Mouse (Mus musculus) kidney, adult 2 months (tissue): Measurements from ENCODE around the gene Gldn.

Experiments
- CTCF ChIP-seq: fragments of 200-500 bp; conservative IDR thresholded peaks from 2 replicates; pipeline ENCODE4 v1.5.1; 2011; ENCODE audit warnings: low read depth, mild to moderate bottlenecking, control low read depth, low read length, moderate library complexity, mixed read lengths; ENCODE audit not compliant: insufficient read depth, insufficient read length
- POLR2A ChIP-seq: fragments of 200-500 bp; IDR thresholded peaks from one replicate; pipeline ENCODE4 v1.6.1; 2011; ENCODE audit warnings: low read depth, low read length, control low read depth

DNA sequence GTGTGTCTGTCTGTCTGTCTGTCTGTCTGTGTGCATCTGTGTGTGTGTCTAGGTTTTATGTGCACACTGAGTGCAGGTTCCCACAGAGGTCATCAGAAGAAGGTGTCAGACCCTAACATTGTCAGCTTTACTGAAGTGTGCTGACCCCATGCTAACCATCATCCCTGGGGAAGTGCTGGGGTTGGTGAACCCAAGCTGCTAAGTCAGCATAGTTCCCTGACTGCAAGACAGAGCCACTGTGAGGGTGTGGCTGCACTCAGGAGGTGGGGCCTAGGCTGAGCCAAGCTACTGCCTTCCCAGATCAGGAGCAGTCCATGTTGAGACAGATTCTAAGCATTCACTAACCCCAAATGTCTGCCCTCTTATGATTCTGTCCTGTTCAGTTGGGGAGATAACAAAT is 13.5 kb downstream of the Gldn start:
- TF ChIP-seq CTCF (no peak), POLR2A (no peak)
